Mouse (Mus musculus): ENCODE measurements around the gene Naa80. TPM values are rescaled to one million over a fixed set of nuclear protein-coding genes. Genes with fewer than 3 reads are reported as not detected.

Naa80 gene
- 19.2 and 20.2 TPM in 2 replicates for polyA plus RNA-seq (2015; fragmentation: Nextera tagmentation; extraction: Ambion mirVana)

DNA sequence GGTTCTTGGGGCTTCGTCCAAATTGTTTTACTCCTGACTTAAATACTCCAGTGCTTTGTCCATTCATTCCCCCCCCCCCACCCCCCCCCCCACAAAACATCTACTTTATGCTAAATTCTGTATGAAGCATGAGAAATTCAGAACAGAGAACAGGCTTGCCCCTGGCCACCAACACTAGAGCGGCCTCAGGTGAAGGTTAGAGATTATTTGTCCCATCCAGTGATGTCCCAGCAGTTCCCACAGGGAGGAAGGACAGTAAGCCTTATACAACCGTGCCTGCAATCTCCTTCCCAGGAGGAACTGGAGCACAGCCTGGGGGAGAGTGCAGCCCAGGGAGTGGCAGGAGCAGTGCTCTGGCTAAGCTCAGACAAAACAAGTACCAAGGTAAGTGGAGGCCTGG lies at the start of gene Naa80:
Gene Naa80 (plus strand): TSS at position 301 of the 400 bp plus-strand sequence.
- peak within 1 kb of the TSS; percentile 42; the same call in 1 of the 2 replicates for H3K27ac ChIP-seq (ENCODE audit: low read length)
- no peak within 1 kb of the TSS for H3K9ac ChIP-seq (ENCODE audit: low read depth, low read length)
- WGBS, result 73% methylated on average over 3 of the region's 3 CpGs

DNA sequence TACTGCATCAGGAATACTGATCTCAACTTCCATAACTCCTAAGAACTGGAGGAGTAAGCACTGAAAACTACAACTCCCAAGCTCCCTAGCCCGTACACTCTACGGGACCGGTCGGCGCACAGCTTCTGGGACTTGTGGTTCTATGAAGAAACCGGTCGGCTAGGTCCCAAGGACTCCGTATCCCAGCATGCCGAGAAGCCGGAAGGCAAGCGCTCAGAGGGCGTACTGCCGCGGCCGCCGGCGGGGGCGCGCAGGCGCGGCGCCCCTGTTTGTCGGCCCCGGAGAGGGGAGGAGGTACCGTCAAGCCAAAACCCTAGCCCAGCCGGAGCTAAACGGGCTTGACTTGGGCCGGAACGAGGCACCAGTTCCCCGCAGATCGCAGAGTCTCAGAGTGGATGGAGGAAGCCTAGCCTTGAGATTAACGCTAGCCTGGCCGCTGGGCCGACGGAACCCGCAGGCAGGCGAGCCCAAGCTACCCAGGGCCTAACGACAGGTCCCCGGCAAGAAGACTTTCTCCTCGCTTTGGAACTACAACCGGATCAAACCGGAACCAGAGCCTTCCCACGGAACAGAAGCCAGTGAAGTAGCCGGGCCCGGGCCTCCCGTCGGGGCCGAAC lies 44.8 kb upstream of the Naa80 start, which contains the start of gene Tmem115:
Gene Tmem115 (plus strand): TSS at position 155 of the 617 bp plus-strand sequence.
- under 1% methylated on average over 48 of the region's 48 CpGs for WGBS

More for the DNA sequence above, at the start of gene Naa80:
- Histone ChIP-seq H3K4me2 (ENCODE audit: low read depth, low read length) (no peak within 1 kb of the TSS), H3K27me3 (replicated peaks; ENCODE audit: control insufficient read depth, insufficient read depth, low read length) (no peaks in the 10 kb centered on the region), H3K4me1 (ENCODE audit: control insufficient read depth, insufficient read depth, low read length) (peaks cover 34% of the 10 kb centered on the region), H3K9me3 (ENCODE audit: control insufficient read depth, low read length) (no peaks in the 10 kb centered on the region), H3K4me3 (ENCODE audit: low read length) (no peak within 1 kb of the TSS), H3K36me3 (ENCODE audit: control insufficient read depth, insufficient read depth, low read length) (no peaks in the 10 kb centered on the region; the same call in 1 of the 2 replicates)
- ATAC-seq, result no peak

DNA sequence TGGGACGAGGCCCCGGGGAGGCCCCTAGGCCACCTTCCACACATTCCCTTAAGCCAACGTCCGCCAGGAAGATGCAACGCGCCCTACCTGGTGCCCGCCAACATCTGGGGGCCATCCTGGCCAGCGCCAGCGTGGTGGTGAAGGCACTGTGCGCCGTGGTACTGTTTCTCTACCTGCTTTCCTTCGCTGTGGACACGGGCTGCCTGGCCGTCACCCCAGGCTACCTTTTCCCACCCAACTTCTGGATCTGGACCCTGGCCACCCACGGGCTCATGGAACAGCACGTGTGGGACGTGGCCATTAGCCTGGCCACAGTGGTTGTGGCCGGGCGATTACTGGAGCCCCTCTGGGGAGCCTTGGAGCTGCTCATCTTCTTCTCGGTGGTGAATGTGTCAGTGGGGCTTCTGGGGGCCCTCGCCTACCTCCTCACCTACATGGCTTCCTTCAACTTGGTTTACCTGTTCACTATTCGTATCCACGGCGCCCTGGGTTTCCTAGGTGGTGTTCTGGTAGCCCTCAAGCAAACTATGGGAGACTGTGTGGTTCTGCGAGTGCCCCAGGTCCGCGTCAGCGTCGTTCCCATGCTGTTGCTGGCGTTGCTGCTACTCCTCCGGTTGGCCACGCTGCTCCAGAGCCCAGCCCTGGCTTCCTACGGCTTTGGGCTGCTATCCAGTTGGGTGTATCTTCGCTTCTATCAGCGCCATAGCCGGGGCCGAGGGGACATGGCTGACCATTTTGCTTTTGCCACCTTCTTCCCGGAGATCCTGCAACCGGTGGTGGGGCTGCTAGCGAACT lies 44.1 kb upstream of the Naa80 start:
- ATAC-seq, result no peak; the same call in 1 of the 2 replicates
- WGBS, result under 1% methylated on average over 40 of the region's 40 CpGs

More for the DNA sequence above, 44.8 kb upstream of the Naa80 start, which contains the start of gene Tmem115:
- Histone ChIP-seq H3K27me3 (replicated peaks; ENCODE audit: control insufficient read depth, insufficient read depth, low read length) (no peaks in the 10 kb centered on the region), H3K27ac (ENCODE audit: low read length) (peak within 1 kb of the TSS; percentile 83), H3K9ac (ENCODE audit: low read depth, low read length) (peak within 1 kb of the TSS; percentile 92), H3K36me3 (ENCODE audit: control insufficient read depth, insufficient read depth, low read length) (peaks cover 9% of the 10 kb centered on the region; the same call in 1 of the 2 replicates), H3K4me2 (ENCODE audit: low read depth, low read length) (peak within 1 kb of the TSS; percentile 80), H3K9me3 (ENCODE audit: control insufficient read depth, low read length) (no peaks in the 10 kb centered on the region), H3K4me1 (ENCODE audit: control insufficient read depth, insufficient read depth, low read length) (peaks cover 21% of the 10 kb centered on the region), H3K4me3 (ENCODE audit: low read length) (peak within 1 kb of the TSS; percentile 82)
- peak; percentile 98 for ATAC-seq

DNA sequence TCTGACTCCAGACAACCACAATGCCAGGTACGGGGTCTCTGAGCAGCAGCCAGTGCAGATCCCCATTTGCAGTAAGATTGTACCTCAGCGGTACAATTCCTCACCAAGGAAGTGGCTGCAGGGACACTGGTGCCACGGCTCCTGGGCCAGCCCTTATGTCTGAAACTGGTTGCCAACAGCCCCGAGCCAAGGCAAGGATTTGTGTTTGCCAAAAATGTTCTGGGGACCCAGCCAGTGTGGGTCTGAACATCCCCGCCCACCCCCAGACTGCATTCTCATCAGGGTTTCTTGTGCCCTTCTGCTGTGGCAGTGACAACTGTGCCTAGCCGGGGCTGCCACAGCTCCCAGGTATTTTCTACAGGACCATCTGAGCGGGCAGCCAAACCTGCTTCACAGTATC lies 40.5 kb upstream of the Naa80 start:
- 95% methylated on average over 7 of the region's 7 CpGs for WGBS
- no peaks in the 10 kb centered on the region for H3K9me3 ChIP-seq (ENCODE audit: control insufficient read depth, low read length)
- H3K4me2 ChIP-seq (ENCODE audit: low read depth, low read length), result no peak overlapping the region
- no peak overlapping the region for H3K9ac ChIP-seq (ENCODE audit: low read depth, low read length)
- H3K27me3 ChIP-seq (replicated peaks; ENCODE audit: control insufficient read depth, insufficient read depth, low read length), result no peaks in the 10 kb centered on the region
- H3K27ac ChIP-seq (ENCODE audit: low read length), result no peak overlapping the region
- ATAC-seq, result no peak
- no peak overlapping the region for H3K4me3 ChIP-seq (ENCODE audit: low read length)
- peaks cover 18% of the 10 kb centered on the region for H3K36me3 ChIP-seq (ENCODE audit: control insufficient read depth, insufficient read depth, low read length)
- peaks cover 39% of the 10 kb centered on the region for H3K4me1 ChIP-seq (ENCODE audit: control insufficient read depth, insufficient read depth, low read length)

More for the DNA sequence above, 44.1 kb upstream of the Naa80 start:
- H3K4me3 ChIP-seq (ENCODE audit: low read length), result peak overlapping the region; percentile 82
- peaks cover 21% of the 10 kb centered on the region for H3K4me1 ChIP-seq (ENCODE audit: control insufficient read depth, insufficient read depth, low read length)
- H3K9ac ChIP-seq (ENCODE audit: low read depth, low read length), result peak overlapping the region; percentile 92
- H3K4me2 ChIP-seq (ENCODE audit: low read depth, low read length), result peak overlapping the region; percentile 80
- peak overlapping the region; percentile 83 for H3K27ac ChIP-seq (ENCODE audit: low read length)
- H3K9me3 ChIP-seq (ENCODE audit: control insufficient read depth, low read length), result no peaks in the 10 kb centered on the region
- H3K27me3 ChIP-seq (replicated peaks; ENCODE audit: control insufficient read depth, insufficient read depth, low read length), result no peaks in the 10 kb centered on the region
- peaks cover 14% of the 10 kb centered on the region for H3K36me3 ChIP-seq (ENCODE audit: control insufficient read depth, insufficient read depth, low read length)

DNA sequence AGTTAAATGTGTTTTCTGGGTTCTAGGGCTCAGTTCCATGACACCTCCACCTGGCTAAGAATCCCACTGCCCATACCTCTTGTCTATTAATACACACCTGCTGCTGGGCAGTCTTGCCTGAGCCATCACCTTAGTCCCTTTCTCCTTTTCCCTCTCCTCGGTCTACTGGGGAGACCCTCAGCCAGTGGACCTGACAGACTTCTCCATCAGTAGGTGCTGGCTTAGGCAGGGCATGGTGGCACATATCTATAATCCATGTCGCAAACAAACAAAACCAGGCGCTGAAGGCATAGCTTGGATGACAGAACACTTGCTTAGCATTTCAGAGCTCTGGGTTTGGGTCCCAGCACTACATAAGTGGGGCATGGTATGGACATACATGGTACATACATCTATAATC lies 40.0 kb upstream of the Naa80 start:
- Histone ChIP-seq H3K9ac (ENCODE audit: low read depth, low read length) (no peak overlapping the region), H3K4me1 (ENCODE audit: control insufficient read depth, insufficient read depth, low read length) (peaks cover 39% of the 10 kb centered on the region), H3K9me3 (ENCODE audit: control insufficient read depth, low read length) (no peaks in the 10 kb centered on the region), H3K36me3 (ENCODE audit: control insufficient read depth, insufficient read depth, low read length) (peaks cover 18% of the 10 kb centered on the region), H3K4me3 (ENCODE audit: low read length) (no peak overlapping the region), H3K27ac (ENCODE audit: low read length) (no peak overlapping the region), H3K27me3 (replicated peaks; ENCODE audit: control insufficient read depth, insufficient read depth, low read length) (no peaks in the 10 kb centered on the region), H3K4me2 (ENCODE audit: low read depth, low read length) (no peak overlapping the region)
- 83% methylated on average over 3 of the region's 3 CpGs for WGBS
- no peak for ATAC-seq

DNA sequence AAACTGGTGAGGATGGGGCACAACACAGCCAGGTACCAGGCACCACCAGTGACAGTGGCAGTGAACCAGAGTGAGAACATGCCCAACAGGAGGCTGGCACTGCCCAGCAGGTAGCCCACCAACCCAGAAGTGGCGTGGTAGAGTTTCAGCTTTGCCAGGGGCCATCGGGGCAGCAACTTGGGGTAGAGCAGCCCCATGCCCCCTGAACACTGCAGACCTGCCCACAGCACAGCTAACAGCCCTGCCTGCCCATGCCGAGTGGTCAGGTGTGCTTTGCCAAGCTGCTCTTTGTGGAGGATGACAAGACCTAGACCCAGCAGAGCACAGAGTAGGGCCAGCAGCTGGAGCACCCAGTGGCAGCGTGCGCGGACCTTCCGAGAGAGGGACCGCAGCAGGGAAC lies 38.7 kb upstream of the Naa80 start:
- H3K9ac ChIP-seq (ENCODE audit: low read depth, low read length), result no peak overlapping the region
- no peak for ATAC-seq
- WGBS, result 96% methylated on average over 8 of the region's 8 CpGs
- H3K36me3 ChIP-seq (ENCODE audit: control insufficient read depth, insufficient read depth, low read length), result peaks cover 20% of the 10 kb centered on the region
- H3K4me3 ChIP-seq (ENCODE audit: low read length), result no peak overlapping the region
- no peak overlapping the region for H3K27ac ChIP-seq (ENCODE audit: low read length)
- H3K9me3 ChIP-seq (ENCODE audit: control insufficient read depth, low read length), result no peaks in the 10 kb centered on the region
- no peaks in the 10 kb centered on the region for H3K27me3 ChIP-seq (replicated peaks; ENCODE audit: control insufficient read depth, insufficient read depth, low read length)
- peaks cover 39% of the 10 kb centered on the region for H3K4me1 ChIP-seq (ENCODE audit: control insufficient read depth, insufficient read depth, low read length)
- no peak overlapping the region for H3K4me2 ChIP-seq (ENCODE audit: low read depth, low read length)

DNA sequence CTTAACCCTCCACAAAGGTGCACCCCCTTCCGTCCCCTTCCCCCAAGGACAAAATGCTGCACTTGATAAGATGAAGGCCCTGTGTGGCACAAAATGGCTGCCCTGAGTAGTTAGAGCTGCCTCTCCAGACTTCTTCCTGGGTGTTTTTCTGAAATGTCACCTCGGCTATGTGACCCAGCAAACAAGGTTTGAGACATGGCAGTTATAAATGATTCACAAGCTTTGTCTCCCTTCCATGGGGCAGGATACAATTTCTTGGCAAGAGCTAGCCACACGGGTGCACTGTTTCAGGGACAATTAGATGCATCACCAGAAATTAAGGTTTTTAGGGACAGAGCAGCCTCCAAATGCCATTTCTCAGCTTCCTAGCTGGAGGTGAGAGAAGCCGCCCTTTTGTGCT lies 38.3 kb upstream of the Naa80 start:
- Histone ChIP-seq H3K4me2 (ENCODE audit: low read depth, low read length) (no peak overlapping the region), H3K36me3 (ENCODE audit: control insufficient read depth, insufficient read depth, low read length) (peaks cover 21% of the 10 kb centered on the region), H3K9ac (ENCODE audit: low read depth, low read length) (no peak overlapping the region; the same call in 1 of the 2 replicates), H3K9me3 (ENCODE audit: control insufficient read depth, low read length) (no peaks in the 10 kb centered on the region), H3K27ac (ENCODE audit: low read length) (no peak overlapping the region), H3K4me3 (ENCODE audit: low read length) (no peak overlapping the region), H3K27me3 (replicated peaks; ENCODE audit: control insufficient read depth, insufficient read depth, low read length) (no peaks in the 10 kb centered on the region), H3K4me1 (ENCODE audit: control insufficient read depth, insufficient read depth, low read length) (peaks cover 36% of the 10 kb centered on the region)
- WGBS, result 76% methylated on average over 4 of the region's 4 CpGs
- no peak for ATAC-seq

DNA sequence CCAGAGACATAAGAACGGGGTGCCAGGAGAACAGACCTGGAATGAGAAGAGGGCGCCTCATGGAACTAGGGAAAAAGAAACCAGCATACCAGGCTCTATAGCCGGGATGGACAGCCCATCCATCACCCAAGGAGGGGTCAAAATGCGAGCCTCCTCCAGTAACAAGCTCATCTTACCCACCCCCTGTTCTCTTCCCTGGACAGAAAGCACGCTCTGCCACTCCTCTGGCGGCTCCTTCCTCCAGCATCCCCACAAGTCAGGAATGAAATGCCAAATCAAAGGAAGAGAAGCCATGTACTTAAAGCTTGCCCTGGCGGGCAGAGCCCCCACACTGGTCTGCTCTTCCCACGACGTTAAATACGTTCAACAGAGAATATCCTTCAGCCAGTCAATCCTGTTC lies 37.7 kb upstream of the Naa80 start:
- WGBS, result 26% methylated on average over 10 of the region's 10 CpGs

More for the DNA sequence above, 37.7 kb upstream of the Naa80 start:
- Histone ChIP-seq H3K27ac (ENCODE audit: low read length) (no peak overlapping the region; the same call in 1 of the 2 replicates), H3K4me3 (ENCODE audit: low read length) (peak overlapping the region; percentile 70), H3K4me1 (ENCODE audit: control insufficient read depth, insufficient read depth, low read length) (peaks cover 30% of the 10 kb centered on the region), H3K9ac (ENCODE audit: low read depth, low read length) (peak overlapping the region; percentile 60), H3K36me3 (ENCODE audit: control insufficient read depth, insufficient read depth, low read length) (peaks cover 21% of the 10 kb centered on the region), H3K27me3 (replicated peaks; ENCODE audit: control insufficient read depth, insufficient read depth, low read length) (no peaks in the 10 kb centered on the region), H3K9me3 (ENCODE audit: control insufficient read depth, low read length) (no peaks in the 10 kb centered on the region), H3K4me2 (ENCODE audit: low read depth, low read length) (peak overlapping the region; percentile 70)
- no peak for ATAC-seq
